Mouse (Mus musculus): ENCODE data around the gene Serpina6. TPM values are rescaled to one million over a fixed set of nuclear protein-coding genes. Genes with fewer than 3 reads are reported as not detected.

The Serpina6 gene
- polyA plus RNA-seq, 1 experiment from 2014 or later = 75.1 TPM

DNA sequence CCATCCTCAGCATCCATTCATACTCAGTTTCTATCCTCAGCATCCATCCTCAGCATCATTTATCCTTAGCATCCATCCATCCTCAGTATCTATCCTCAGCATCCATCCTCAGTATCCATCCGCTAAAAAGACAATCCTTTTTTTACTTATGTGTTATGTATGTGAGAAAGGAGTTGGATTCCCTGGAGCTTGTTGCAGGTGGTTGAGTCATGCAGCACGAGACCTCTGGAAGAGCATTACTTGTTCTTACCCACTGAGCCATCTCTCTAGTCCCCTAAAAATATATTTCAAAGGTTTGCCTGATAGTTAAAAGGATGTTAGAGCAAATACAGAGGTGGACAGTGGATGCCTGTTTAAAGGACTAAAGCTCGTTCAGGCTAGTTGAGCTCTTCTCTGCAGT, 55.2 kb downstream of the Serpina6 start:
- no peaks in the 10 kb centered on the region for H3K4me1 ChIP-seq (replicated peaks; ENCODE audit: control insufficient read depth, insufficient read depth, low read length)
- H3K9ac ChIP-seq (ENCODE audit: low read length) = no peak overlapping the region
- no peak overlapping the region for H3K4me3 ChIP-seq (ENCODE audit: low read depth, low read length)
- DNase-seq (ENCODE audit: low spot score) = no peak
- H3K27ac ChIP-seq (ENCODE audit: low read depth) = no peak overlapping the region
- H3K36me3 ChIP-seq (ENCODE audit: control insufficient read depth, insufficient read depth, low read length) = no peaks in the 10 kb centered on the region
- no peaks in the 10 kb centered on the region for H3K27me3 ChIP-seq (replicated peaks; ENCODE audit: control insufficient read depth, insufficient read depth, low read length)
- 88% methylated on average over 3 of the region's 3 CpGs for WGBS
- no peak for ATAC-seq (replicated peaks; ENCODE audit: low FRiP score, low TSS enrichment, low read depth)
- no peak overlapping the region for H3K4me2 ChIP-seq (ENCODE audit: low read length)
- H3K9me3 ChIP-seq (ENCODE audit: control insufficient read depth, low read length) = no peaks in the 10 kb centered on the region

DNA sequence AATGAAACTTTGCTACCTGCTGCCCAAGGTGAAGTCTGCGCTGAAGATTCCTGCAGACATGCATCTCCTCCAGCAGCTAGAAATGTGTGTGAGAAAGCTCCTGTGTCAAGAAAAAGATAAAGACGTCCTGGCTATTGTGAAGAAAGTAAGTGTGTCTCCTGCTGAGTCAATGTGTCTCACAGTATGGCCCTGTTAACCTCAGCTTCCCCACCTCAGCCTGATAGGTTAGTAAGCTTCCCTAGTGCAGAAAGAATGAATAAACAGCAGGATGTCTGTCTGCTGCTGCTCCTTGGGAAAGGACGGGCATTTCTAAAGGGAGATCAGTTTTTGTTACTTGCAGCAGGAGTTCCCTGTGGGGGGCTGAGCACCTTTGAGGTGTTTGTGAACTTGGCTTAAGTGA, 56.6 kb downstream of the Serpina6 start:
- Histone ChIP-seq H3K36me3 (ENCODE audit: control insufficient read depth, insufficient read depth, low read length) (no peaks in the 10 kb centered on the region), H3K9ac (ENCODE audit: low read length) (no peak overlapping the region), H3K27me3 (replicated peaks; ENCODE audit: control insufficient read depth, insufficient read depth, low read length) (no peaks in the 10 kb centered on the region), H3K9me3 (ENCODE audit: control insufficient read depth, low read length) (no peaks in the 10 kb centered on the region), H3K4me2 (ENCODE audit: low read length) (no peak overlapping the region), H3K27ac (ENCODE audit: low read depth) (no peak overlapping the region), H3K4me1 (replicated peaks; ENCODE audit: control insufficient read depth, insufficient read depth, low read length) (no peaks in the 10 kb centered on the region), H3K4me3 (ENCODE audit: low read depth, low read length) (no peak overlapping the region)
- WGBS = 33% methylated on average over 3 of the region's 3 CpGs
- ATAC-seq (replicated peaks; ENCODE audit: low FRiP score, low TSS enrichment, low read depth) (no peak), DNase-seq (ENCODE audit: low spot score) (no peak)

DNA sequence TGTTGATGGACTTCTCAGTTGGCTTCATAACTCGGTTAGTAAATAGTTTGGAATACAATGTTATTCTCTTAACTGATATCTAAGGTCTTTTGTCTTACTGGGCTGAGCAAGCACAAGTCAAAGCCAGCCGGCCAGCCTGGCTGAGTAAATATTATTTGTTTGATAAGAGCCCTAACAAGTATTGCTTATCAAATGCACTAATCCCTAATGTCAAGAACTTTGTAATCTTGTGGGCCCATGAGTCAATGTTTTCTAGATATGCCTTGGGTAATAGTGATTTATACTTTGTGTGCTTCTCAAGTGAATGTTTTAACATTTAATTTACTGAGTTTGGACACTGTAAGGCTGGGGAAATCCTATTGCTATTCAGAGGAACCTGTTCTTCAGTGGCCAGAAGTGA, 58.6 kb downstream of the Serpina6 start:
- Histone ChIP-seq H3K27ac (ENCODE audit: low read depth) (no peak overlapping the region), H3K4me1 (replicated peaks; ENCODE audit: control insufficient read depth, insufficient read depth, low read length) (no peaks in the 10 kb centered on the region), H3K4me2 (ENCODE audit: low read length) (no peak overlapping the region), H3K4me3 (ENCODE audit: low read depth, low read length) (no peak overlapping the region), H3K9ac (ENCODE audit: low read length) (no peak overlapping the region), H3K27me3 (replicated peaks; ENCODE audit: control insufficient read depth, insufficient read depth, low read length) (no peaks in the 10 kb centered on the region), H3K9me3 (ENCODE audit: control insufficient read depth, low read length) (no peaks in the 10 kb centered on the region), H3K36me3 (ENCODE audit: control insufficient read depth, insufficient read depth, low read length) (no peaks in the 10 kb centered on the region)
- 58% methylated on average over 2 of the region's 2 CpGs for WGBS
- DNase-seq (ENCODE audit: low spot score) (no peak), ATAC-seq (replicated peaks; ENCODE audit: low FRiP score, low TSS enrichment, low read depth) (no peak)

Other genes with a start within 250 kb of the Serpina6 start
- gene 9330161L09Rik, start 249.4 kb downstream of the Serpina6 start, polyA plus RNA-seq (2014; fragmentation: Nextera tagmentation; extraction: Ambion mirVana) = 0.24 and 0.67 TPM in 2 replicates
- gene Ddx24, start 231.4 kb downstream of the Serpina6 start, polyA plus RNA-seq (2014; fragmentation: Nextera tagmentation; extraction: Ambion mirVana) = 84.0 and 90.1 TPM in 2 replicates
- gene Ifi27, start 223.0 kb downstream of the Serpina6 start, polyA plus RNA-seq (2014; fragmentation: Nextera tagmentation; extraction: Ambion mirVana) = 37.9 and 42.5 TPM in 2 replicates
- 16.4 and 23.2 TPM in 2 replicates for gene Ifi27l2a, start 213.5 kb downstream of the Serpina6 start, polyA plus RNA-seq (2014; fragmentation: Nextera tagmentation; extraction: Ambion mirVana)
- gene Ifi27l2b, start 200.0 kb downstream of the Serpina6 start, polyA plus RNA-seq (2014; fragmentation: Nextera tagmentation; extraction: Ambion mirVana) = 6.5 and 8.5 TPM in 2 replicates
- 1.2 and 1.8 TPM in 2 replicates for gene Ppp4r4, start 124.9 kb downstream of the Serpina6 start, polyA plus RNA-seq (2014; fragmentation: Nextera tagmentation; extraction: Ambion mirVana)
- gene Serpina10, start 25.8 kb downstream of the Serpina6 start, polyA plus RNA-seq (2014; fragmentation: Nextera tagmentation; extraction: Ambion mirVana) = 0.42 TPM in 2 replicates
- 0.27 TPM in 1 of 2 replicates, not detected in the other for gene Serpina16, start 18.9 kb upstream of the Serpina6 start, polyA plus RNA-seq (2014; fragmentation: Nextera tagmentation; extraction: Ambion mirVana)
- 0.20 TPM in 1 of 2 replicates, not detected in the other for gene Serpina1f, start 38.3 kb upstream of the Serpina6 start, polyA plus RNA-seq (2014; fragmentation: Nextera tagmentation; extraction: Ambion mirVana)
- gene Serpina1d, start 116.4 kb upstream of the Serpina6 start, polyA plus RNA-seq (2014; fragmentation: Nextera tagmentation; extraction: Ambion mirVana) = 5.2 and 6.6 TPM in 2 replicates
- gene Serpina1b, start 173.2 kb upstream of the Serpina6 start, polyA plus RNA-seq (2014; fragmentation: Nextera tagmentation; extraction: Ambion mirVana) = 58.4 and 58.7 TPM in 2 replicates
- 35.4 and 41.6 TPM in 2 replicates for gene Serpina1a, start 206.3 kb upstream of the Serpina6 start, polyA plus RNA-seq (2014; fragmentation: Nextera tagmentation; extraction: Ambion mirVana)
- 30.5 and 35.0 TPM in 2 replicates for gene Serpina1c, start 247.7 kb upstream of the Serpina6 start, polyA plus RNA-seq (2014; fragmentation: Nextera tagmentation; extraction: Ambion mirVana)